Mouse (Mus musculus): ENCODE data around the gene Eif5a. TPM values are rescaled to one million over a fixed set of nuclear protein-coding genes. Genes with fewer than 3 reads are reported as not detected.

Eif5a gene
- polyA plus RNA-seq, 1 experiment from 2014 or later, result 1,083 TPM

- ATAC-seq (ENCODE audit: low FRiP score, low TSS enrichment), result no peak
- peak overlapping the region; percentile 99 for H3K4me2 ChIP-seq (ENCODE audit: low read length)
- WGBS, result 43% methylated on average over 9 of the region's 9 CpGs
These were observed 6.8 kb downstream of the Eif5a start for GRCm38 (mm10) chr11:69914917-69915430.

GRCm38 (mm10) chr11:69914372-69914764, 7.4 kb downstream of the Eif5a start:
- ATAC-seq (ENCODE audit: low FRiP score, low TSS enrichment) (no peak; the same call in 1 of the 2 replicates), DNase-seq (no peak)
- WGBS, result 4% methylated on average over 17 of the region's 17 CpGs
- peak overlapping the region; percentile 82 for H3K9ac ChIP-seq (replicated peaks; ENCODE audit: low read length)
- no peaks in the 10 kb centered on the region for H3K27me3 ChIP-seq (ENCODE audit: control insufficient read depth, insufficient read depth, low read length)
- H3K27ac ChIP-seq (replicated peaks; ENCODE audit: low read depth, low read length), result peak overlapping the region; percentile 90
- H3K4me1 ChIP-seq (ENCODE audit: control insufficient read depth, insufficient read depth, low read length), result peaks cover 18% of the 10 kb centered on the region
- H3K4me2 ChIP-seq (ENCODE audit: low read length), result peak overlapping the region; percentile 99
- H3K4me3 ChIP-seq (replicated peaks; ENCODE audit: low read depth, low read length), result peak overlapping the region; percentile 80
- H3K9me3 ChIP-seq (ENCODE audit: control insufficient read depth, low read length), result no peaks in the 10 kb centered on the region
- peaks cover 85% of the 10 kb centered on the region for H3K36me3 ChIP-seq (ENCODE audit: control insufficient read depth, insufficient read depth, low read length)

More at GRCm38 (mm10) chr11:69914917-69915430, 6.8 kb downstream of the Eif5a start:
- H3K9ac ChIP-seq (replicated peaks; ENCODE audit: low read length), result peak overlapping the region; percentile 82; the same call in 1 of the 2 replicates
- H3K36me3 ChIP-seq (ENCODE audit: control insufficient read depth, insufficient read depth, low read length), result peaks cover 79% of the 10 kb centered on the region
- no peaks in the 10 kb centered on the region for H3K9me3 ChIP-seq (ENCODE audit: control insufficient read depth, low read length)
- no peak for DNase-seq
- peak overlapping the region; percentile 80 for H3K4me3 ChIP-seq (replicated peaks; ENCODE audit: low read depth, low read length)
- no peak overlapping the region for H3K27ac ChIP-seq (replicated peaks; ENCODE audit: low read depth, low read length)
- H3K4me1 ChIP-seq (ENCODE audit: control insufficient read depth, insufficient read depth, low read length), result peaks cover 21% of the 10 kb centered on the region
- H3K27me3 ChIP-seq (ENCODE audit: control insufficient read depth, insufficient read depth, low read length), result no peaks in the 10 kb centered on the region

GRCm38 (mm10) chr11:69913554-69914371, 8.0 kb downstream of the Eif5a start, which contains the start of gene Gps2:
TSS of gene Gps2 (plus strand) at chr11:69913888.
- H3K4me1 ChIP-seq (ENCODE audit: control insufficient read depth, insufficient read depth, low read length), result peaks cover 17% of the 10 kb centered on the region

GRCm38 (mm10) chr11:69912716-69913530, 8.8 kb downstream of the Eif5a start:
- Histone ChIP-seq H3K4me2 (ENCODE audit: low read length) (peak overlapping the region; percentile 99), H3K4me3 (replicated peaks; ENCODE audit: low read depth, low read length) (peak overlapping the region; percentile 80; the same call in 1 of the 2 replicates), H3K27me3 (ENCODE audit: control insufficient read depth, insufficient read depth, low read length) (no peaks in the 10 kb centered on the region), H3K9ac (replicated peaks; ENCODE audit: low read length) (peak overlapping the region; percentile 82; the same call in 1 of the 2 replicates), H3K4me1 (ENCODE audit: control insufficient read depth, insufficient read depth, low read length) (peaks cover 17% of the 10 kb centered on the region), H3K27ac (replicated peaks; ENCODE audit: low read depth, low read length) (peak overlapping the region; percentile 90; the same call in 1 of the 2 replicates), H3K36me3 (ENCODE audit: control insufficient read depth, insufficient read depth, low read length) (peaks cover 88% of the 10 kb centered on the region), H3K9me3 (ENCODE audit: control insufficient read depth, low read length) (no peaks in the 10 kb centered on the region)
- 79% methylated on average over 15 of the region's 15 CpGs for WGBS
- ATAC-seq (ENCODE audit: low FRiP score, low TSS enrichment) (peak; percentile 26; the same call in 1 of the 2 replicates), DNase-seq (no peak)

More at GRCm38 (mm10) chr11:69913554-69914371, 8.0 kb downstream of the Eif5a start, which contains the start of gene Gps2:
- Histone ChIP-seq H3K27ac (replicated peaks; ENCODE audit: low read depth, low read length) (peak within 1 kb of the TSS; percentile 90), H3K36me3 (ENCODE audit: control insufficient read depth, insufficient read depth, low read length) (peaks cover 88% of the 10 kb centered on the region), H3K4me3 (replicated peaks; ENCODE audit: low read depth, low read length) (peak within 1 kb of the TSS; percentile 80), H3K9ac (replicated peaks; ENCODE audit: low read length) (peak within 1 kb of the TSS; percentile 82), H3K27me3 (ENCODE audit: control insufficient read depth, insufficient read depth, low read length) (no peaks in the 10 kb centered on the region), H3K4me2 (ENCODE audit: low read length) (peak within 1 kb of the TSS; percentile 99), H3K9me3 (ENCODE audit: control insufficient read depth, low read length) (no peaks in the 10 kb centered on the region)
- WGBS, result 1% methylated on average over 55 of the region's 61 CpGs
- DNase-seq (peak; percentile 97), ATAC-seq (ENCODE audit: low FRiP score, low TSS enrichment) (peak; percentile 93)

GRCm38 (mm10) chr11:69911701-69912100, 10.1 kb downstream of the Eif5a start:
- no peak for ATAC-seq (ENCODE audit: low FRiP score, low TSS enrichment)

GRCm38 (mm10) chr11:69910781-69911560, 10.8 kb downstream of the Eif5a start:
- DNase-seq, result no peak
- no peak overlapping the region for H3K27ac ChIP-seq (replicated peaks; ENCODE audit: low read depth, low read length)
- WGBS, result 94% methylated on average over 17 of the region's 17 CpGs
- no peaks in the 10 kb centered on the region for H3K9me3 ChIP-seq (ENCODE audit: control insufficient read depth, low read length)
- no peak overlapping the region for H3K4me3 ChIP-seq (replicated peaks; ENCODE audit: low read depth, low read length)
- H3K27me3 ChIP-seq (ENCODE audit: control insufficient read depth, insufficient read depth, low read length), result no peaks in the 10 kb centered on the region
- no peak for ATAC-seq (ENCODE audit: low FRiP score, low TSS enrichment)
- H3K4me1 ChIP-seq (ENCODE audit: control insufficient read depth, insufficient read depth, low read length), result peaks cover 17% of the 10 kb centered on the region
- peaks cover 88% of the 10 kb centered on the region for H3K36me3 ChIP-seq (ENCODE audit: control insufficient read depth, insufficient read depth, low read length)
- no peak overlapping the region for H3K9ac ChIP-seq (replicated peaks; ENCODE audit: low read length)
- no peak overlapping the region for H3K4me2 ChIP-seq (ENCODE audit: low read length)

More at GRCm38 (mm10) chr11:69911701-69912100, 10.1 kb downstream of the Eif5a start:
- H3K36me3 ChIP-seq (ENCODE audit: control insufficient read depth, insufficient read depth, low read length), result peaks cover 88% of the 10 kb centered on the region
- H3K4me1 ChIP-seq (ENCODE audit: control insufficient read depth, insufficient read depth, low read length), result peaks cover 17% of the 10 kb centered on the region
- WGBS, result 91% methylated on average over 6 of the region's 6 CpGs
- no peaks in the 10 kb centered on the region for H3K27me3 ChIP-seq (ENCODE audit: control insufficient read depth, insufficient read depth, low read length)
- no peak overlapping the region for H3K4me3 ChIP-seq (replicated peaks; ENCODE audit: low read depth, low read length)
- DNase-seq, result no peak
- H3K27ac ChIP-seq (replicated peaks; ENCODE audit: low read depth, low read length), result no peak overlapping the region
- no peak overlapping the region for H3K4me2 ChIP-seq (ENCODE audit: low read length)
- no peaks in the 10 kb centered on the region for H3K9me3 ChIP-seq (ENCODE audit: control insufficient read depth, low read length)
- H3K9ac ChIP-seq (replicated peaks; ENCODE audit: low read length), result no peak overlapping the region

GRCm38 (mm10) chr11:69910177-69910576, 11.6 kb downstream of the Eif5a start:
- Histone ChIP-seq H3K36me3 (ENCODE audit: control insufficient read depth, insufficient read depth, low read length) (peaks cover 88% of the 10 kb centered on the region), H3K4me3 (replicated peaks; ENCODE audit: low read depth, low read length) (no peak overlapping the region), H3K4me2 (ENCODE audit: low read length) (no peak overlapping the region), H3K27me3 (ENCODE audit: control insufficient read depth, insufficient read depth, low read length) (no peaks in the 10 kb centered on the region), H3K9me3 (ENCODE audit: control insufficient read depth, low read length) (no peaks in the 10 kb centered on the region), H3K9ac (replicated peaks; ENCODE audit: low read length) (no peak overlapping the region), H3K27ac (replicated peaks; ENCODE audit: low read depth, low read length) (no peak overlapping the region), H3K4me1 (ENCODE audit: control insufficient read depth, insufficient read depth, low read length) (peaks cover 14% of the 10 kb centered on the region)
- DNase-seq (no peak), ATAC-seq (ENCODE audit: low FRiP score, low TSS enrichment) (no peak)
- WGBS, result 93% methylated on average over 8 of the region's 8 CpGs

- DNase-seq (no peak), ATAC-seq (ENCODE audit: low FRiP score, low TSS enrichment) (no peak)
- peaks cover 5% of the 10 kb centered on the region; the same call in 1 of the 2 replicates for H3K4me1 ChIP-seq (ENCODE audit: control insufficient read depth, insufficient read depth, low read length)
- H3K9ac ChIP-seq (replicated peaks; ENCODE audit: low read length), result no peak overlapping the region
- no peaks in the 10 kb centered on the region for H3K27me3 ChIP-seq (ENCODE audit: control insufficient read depth, insufficient read depth, low read length)
- no peak overlapping the region for H3K4me3 ChIP-seq (replicated peaks; ENCODE audit: low read depth, low read length)
- H3K27ac ChIP-seq (replicated peaks; ENCODE audit: low read depth, low read length), result no peak overlapping the region
- WGBS, result 88% methylated on average over 5 of the region's 5 CpGs
- peaks cover 93% of the 10 kb centered on the region for H3K36me3 ChIP-seq (ENCODE audit: control insufficient read depth, insufficient read depth, low read length)
- no peak overlapping the region for H3K4me2 ChIP-seq (ENCODE audit: low read length)
- H3K9me3 ChIP-seq (ENCODE audit: control insufficient read depth, low read length), result no peaks in the 10 kb centered on the region
These were observed 12.6 kb downstream of the Eif5a start for GRCm38 (mm10) chr11:69909174-69909573.
